Mouse (Mus musculus): Measurements from ENCODE around the gene Olfr1419. TPM values are rescaled to one million over a fixed set of nuclear protein-coding genes. Genes with fewer than 3 reads are reported as not detected.
"Not testable (repeated sequence)": the region's sequence is repeated elsewhere in the genome, so short reads cannot be mapped to it uniquely, and the experiment has no call there.

The Olfr1419 gene
- total and polyA plus RNA-seq, 3 experiments: not detected

GRCm38 (mm10) chr19:11911603-11912002 lies 36.7 kb upstream of the Olfr1419 start:
- H3K9ac ChIP-seq (ENCODE audit: control insufficient read depth, low read depth, low read length, poor library complexity, severe bottlenecking): peak overlapping the region; percentile 73
- H3K36me3 ChIP-seq (ENCODE audit: control insufficient read depth in 1 of 2, insufficient read depth in 2 of 2, low read length in 2 of 2): peaks cover 5 to 32% of the 10 kb centered on the region in 2 experiments
- H3K27me3 ChIP-seq (ENCODE audit: control insufficient read depth in 1 of 2, insufficient read depth in 2 of 2, low read length in 2 of 2): peaks cover 0 to 3% of the 10 kb centered on the region in 2 experiments; a peak in 2 of 4 replicates
- peak overlapping the region; percentile 51 for H3K27ac ChIP-seq (ENCODE audit: control insufficient read depth, low read depth, low read length)
- peak overlapping the region; percentile 79 to 93 for H3K4me3 ChIP-seq (ENCODE audit: control insufficient read depth in 1 of 2, insufficient read depth in 1 of 2, low read depth in 2 of 2, low read length in 2 of 2)
- TF ChIP-seq TAL1 (IDR thresholded peaks at IDR 0.05; ENCODE audit: low read length): no peak
- 0 out of 2 replicates have a peak, but pooled peaks have one; percentile 1 for TF ChIP-seq TBP (IDR thresholded peaks at IDR 0.05; ENCODE audit: low read depth, low read length)
- TF ChIP-seq RCOR1 (IDR thresholded peaks at IDR 0.05; ENCODE audit: low read depth, low read length): no peak; the same call in 1 of the 2 replicates
- 0 out of 4 replicates have a peak, but pooled peaks of 1 of the 2 experiments have one; percentile 7 for TF ChIP-seq POLR2A (IDR thresholded peaks at IDR 0.05; ENCODE audit: control insufficient read depth in 1 of 2, insufficient read depth in 1 of 2, low read depth in 1 of 2, low read length in 2 of 2, poor library complexity in 1 of 2)
- TF ChIP-seq NELFE (IDR thresholded peaks at IDR 0.05; ENCODE audit: low read depth, low read length): no peak
- peaks cover 0 to 10% of the 10 kb centered on the region in 2 experiments; a peak in 2 of 4 replicates for H3K4me1 ChIP-seq (ENCODE audit: control insufficient read depth in 1 of 2, insufficient read depth in 2 of 2, low read length in 2 of 2)
- H3K79me2 ChIP-seq (ENCODE audit: control insufficient read depth, insufficient read depth, low read length, poor library complexity): peaks cover 18% of the 10 kb centered on the region
- no peaks in the 10 kb centered on the region for H3K9me3 ChIP-seq (replicated peaks; ENCODE audit: insufficient read depth, low read length)
- DNase-seq (ENCODE audit: low read depth, low spot score): no peak

GRCm38 (mm10) chr19:11911021-11911420 lies 36.1 kb upstream of the Olfr1419 start:
- Histone ChIP-seq H3K27ac (ENCODE audit: control insufficient read depth, low read depth, low read length) (peak overlapping the region; percentile 51), H3K9me3 (replicated peaks; ENCODE audit: insufficient read depth, low read length) (no peaks in the 10 kb centered on the region), H3K4me3 (ENCODE audit: control insufficient read depth in 1 of 2, insufficient read depth in 1 of 2, low read depth in 2 of 2, low read length in 2 of 2) (peak overlapping the region; percentile 79 to 93), H3K9ac (ENCODE audit: control insufficient read depth, low read depth, low read length, poor library complexity, severe bottlenecking) (peak overlapping the region; percentile 73), H3K36me3 (ENCODE audit: control insufficient read depth in 1 of 2, insufficient read depth in 2 of 2, low read length in 2 of 2) (peaks cover 5 to 27% of the 10 kb centered on the region in 2 experiments), H3K79me2 (ENCODE audit: control insufficient read depth, insufficient read depth, low read length, poor library complexity) (peaks cover 17% of the 10 kb centered on the region), H3K27me3 (ENCODE audit: control insufficient read depth in 1 of 2, insufficient read depth in 2 of 2, low read length in 2 of 2) (peaks cover 3% of the 10 kb centered on the region in 2 experiments; a peak in 3 of 4 replicates), H3K4me1 (ENCODE audit: control insufficient read depth in 1 of 2, insufficient read depth in 2 of 2, low read length in 2 of 2) (peaks cover 0 to 10% of the 10 kb centered on the region in 2 experiments; a peak in 2 of 4 replicates)
- DNase-seq (ENCODE audit: low read depth, low spot score): peak; percentile 27
- TF ChIP-seq RCOR1 (IDR thresholded peaks at IDR 0.05; ENCODE audit: low read depth, low read length): peak; percentile 55
- no peak for TF ChIP-seq ZC3H11A (IDR thresholded peaks at IDR 0.05; ENCODE audit: low read depth, low read length)
- TF ChIP-seq EP300 (IDR thresholded peaks at IDR 0.05; ENCODE audit: low read depth in 1 of 2, low read length in 2 of 2): peak; percentile 78 to 85
- TF ChIP-seq TAL1 (IDR thresholded peaks at IDR 0.05; ENCODE audit: low read length): peak; percentile 30
- TF ChIP-seq TCF12 (IDR thresholded peaks at IDR 0.05; ENCODE audit: low read depth, low read length): peak; percentile 63; the same call in 1 of the 2 replicates
- no peak for TF ChIP-seq ELF1 (IDR thresholded peaks at IDR 0.05; ENCODE audit: low read depth, low read length)
- peak; percentile 45; the same call in 1 of the 2 replicates for TF ChIP-seq SIN3A (IDR thresholded peaks at IDR 0.05; ENCODE audit: low read length)
- TF ChIP-seq CHD1 (IDR thresholded peaks at IDR 0.05; ENCODE audit: low read depth, low read length): no peak
- TF ChIP-seq GATA1 (IDR thresholded peaks at IDR 0.05; ENCODE audit: low read depth, low read length): peak; percentile 67; the same call in 1 of the 2 replicates
- TF ChIP-seq ETS1 (IDR thresholded peaks at IDR 0.05; ENCODE audit: low read depth, low read length): no peak

- TF ChIP-seq KAT2A (conservative IDR thresholded peaks at IDR 0.05; ENCODE audit: low read depth, low read length) (no peak), NRF1 (IDR thresholded peaks at IDR 0.05; ENCODE audit: insufficient read depth, low read depth, low read length, poor library complexity, severe bottlenecking) (no peak), POLR2AphosphoS5 (IDR thresholded peaks at IDR 0.05; ENCODE audit: borderline replicate concordance, low read depth, low read length) (no peak), GATA1 (IDR thresholded peaks at IDR 0.05; ENCODE audit: low read depth, low read length) (no peak), MEF2A (IDR thresholded peaks at IDR 0.05; ENCODE audit: extremely low read depth, insufficient replicate concordance, low read depth, low read length, poor library complexity, severe bottlenecking) (no peak), USF2 (IDR thresholded peaks at IDR 0.05; ENCODE audit: borderline replicate concordance in 1 of 2, insufficient read depth in 1 of 2, low read depth in 1 of 2, low read length in 2 of 2) (no peak), ZKSCAN1 (IDR thresholded peaks at IDR 0.05; ENCODE audit: low read depth, low read length) (no peak)
- no peaks in the 10 kb centered on the region for H3K4me1 ChIP-seq (ENCODE audit: control insufficient read depth in 1 of 2, insufficient read depth in 2 of 2, low read length in 2 of 2)
- H3K9ac ChIP-seq (ENCODE audit: control insufficient read depth, low read depth, low read length, poor library complexity, severe bottlenecking): no peak within 1 kb of the TSS
- peaks cover 7 to 13% of the 10 kb centered on the region in 2 experiments for H3K27me3 ChIP-seq (ENCODE audit: control insufficient read depth in 1 of 2, insufficient read depth in 2 of 2, low read length in 2 of 2)
- no peak within 1 kb of the TSS for H3K27ac ChIP-seq (ENCODE audit: control insufficient read depth, low read depth, low read length)
- no peak within 1 kb of the TSS for H3K4me3 ChIP-seq (ENCODE audit: control insufficient read depth in 1 of 2, insufficient read depth in 1 of 2, low read depth in 2 of 2, low read length in 2 of 2)
- no peaks in the 10 kb centered on the region for H3K9me3 ChIP-seq (replicated peaks; ENCODE audit: insufficient read depth, low read length)
- H3K79me2 ChIP-seq (ENCODE audit: control insufficient read depth, insufficient read depth, low read length, poor library complexity): no peaks in the 10 kb centered on the region
- no peaks in the 10 kb centered on the region for H3K36me3 ChIP-seq (ENCODE audit: control insufficient read depth in 1 of 2, insufficient read depth in 2 of 2, low read length in 2 of 2)
- no peak for DNase-seq (ENCODE audit: low read depth, low spot score)
Observed at GRCm38 (mm10) chr19:11886265-11886664, 11.4 kb upstream of the Olfr1419 start, which contains the start of gene Olfr1420. Olfr1420 (plus strand) TSS chr19:11886565.

GRCm38 (mm10) chr19:11878404-11878803 lies 3.5 kb upstream of the Olfr1419 start:
- not testable (repeated sequence) for H3K9ac ChIP-seq (ENCODE audit: control insufficient read depth, low read depth, low read length, poor library complexity, severe bottlenecking); H3K27ac ChIP-seq (ENCODE audit: control insufficient read depth, low read depth, low read length); H3K36me3 ChIP-seq (ENCODE audit: control insufficient read depth in 1 of 2, insufficient read depth in 2 of 2, low read length in 2 of 2); H3K79me2 ChIP-seq (ENCODE audit: control insufficient read depth, insufficient read depth, low read length, poor library complexity); H3K9me3 ChIP-seq (replicated peaks; ENCODE audit: insufficient read depth, low read length); H3K4me3 ChIP-seq (ENCODE audit: control insufficient read depth in 1 of 2, insufficient read depth in 1 of 2, low read depth in 2 of 2, low read length in 2 of 2); DNase-seq (ENCODE audit: low read depth, low spot score); H3K27me3 ChIP-seq (ENCODE audit: control insufficient read depth in 1 of 2, insufficient read depth in 2 of 2, low read length in 2 of 2); H3K4me1 ChIP-seq (ENCODE audit: control insufficient read depth in 1 of 2, insufficient read depth in 2 of 2, low read length in 2 of 2)
